Mouse (Mus musculus): ENCODE results near the gene Lsm6. TPM values are rescaled to one million over a fixed set of nuclear protein-coding genes. Genes with fewer than 3 reads are reported as not detected.

The Lsm6 gene
- polyA plus RNA-seq (2015; fragmentation: Nextera tagmentation; extraction: Ambion mirVana), result 116 and 123 TPM in 2 replicates

- ATAC-seq (ENCODE audit: low FRiP score, low TSS enrichment) (peak; percentile 93), DNase-seq (ENCODE audit: low spot score) (peak; percentile 98)
- peak within 1 kb of the TSS; percentile 55 for H3K4me2 ChIP-seq (replicated peaks; ENCODE audit: low read depth)
- H3K4me3 ChIP-seq (ENCODE audit: low read depth, low read length), result peak within 1 kb of the TSS; percentile 73
- H3K27ac ChIP-seq (replicated peaks), result peak within 1 kb of the TSS; percentile 96
- peak within 1 kb of the TSS; percentile 83 for H3K9ac ChIP-seq (ENCODE audit: low read length)
- no peaks in the 10 kb centered on the region for H3K36me3 ChIP-seq (ENCODE audit: control insufficient read depth, insufficient read depth, low read length)
- H3K4me1 ChIP-seq (replicated peaks; ENCODE audit: control insufficient read depth, insufficient read depth), result peaks cover 2% of the 10 kb centered on the region; the same call in 1 of the 2 replicates
- under 1% methylated on average over 63 of the region's 70 CpGs for whole genome bisulfite sequencing
- no peak for TF ChIP-seq CTCF (IDR thresholded peaks at IDR 0.05; ENCODE audit: low read depth)
- TF ChIP-seq EP300 (optimal IDR thresholded peaks at IDR 0.05), result no peak
- H3K9me3 ChIP-seq (ENCODE audit: control insufficient read depth, low read length), result no peaks in the 10 kb centered on the region
- no peaks in the 10 kb centered on the region for H3K27me3 ChIP-seq (ENCODE audit: control insufficient read depth, insufficient read depth, low read length)
Measured at GRCm38 (mm10) chr8:78820673-78821310, at the start of gene Lsm6. Gene Lsm6 (minus strand): TSS chr8:78821140.

GRCm38 (mm10) chr8:78867036-78867435 lies 46.1 kb upstream of the Lsm6 start:
- no peak overlapping the region for H3K4me2 ChIP-seq (replicated peaks; ENCODE audit: low read depth)
- no peak overlapping the region for H3K27ac ChIP-seq (replicated peaks)
- H3K9ac ChIP-seq (ENCODE audit: low read length), result no peak overlapping the region
- H3K4me3 ChIP-seq (ENCODE audit: low read depth, low read length), result no peak overlapping the region
- WGBS, result 81% methylated on average over 2 of the region's 2 CpGs
- ATAC-seq (ENCODE audit: low FRiP score, low TSS enrichment) (no peak), DNase-seq (ENCODE audit: low spot score) (no peak)
- TF ChIP-seq CTCF (IDR thresholded peaks at IDR 0.05; ENCODE audit: low read depth) (no peak), EP300 (optimal IDR thresholded peaks at IDR 0.05) (no peak)
- no peaks in the 10 kb centered on the region for H3K4me1 ChIP-seq (replicated peaks; ENCODE audit: control insufficient read depth, insufficient read depth)
- H3K9me3 ChIP-seq (ENCODE audit: control insufficient read depth, low read length), result no peaks in the 10 kb centered on the region
- H3K36me3 ChIP-seq (ENCODE audit: control insufficient read depth, insufficient read depth, low read length), result no peaks in the 10 kb centered on the region
- no peaks in the 10 kb centered on the region for H3K27me3 ChIP-seq (ENCODE audit: control insufficient read depth, insufficient read depth, low read length)

- Histone ChIP-seq H3K9ac (ENCODE audit: low read length) (no peak overlapping the region), H3K4me3 (ENCODE audit: low read depth, low read length) (no peak overlapping the region), H3K27me3 (ENCODE audit: control insufficient read depth, insufficient read depth, low read length) (no peaks in the 10 kb centered on the region), H3K4me2 (replicated peaks; ENCODE audit: low read depth) (no peak overlapping the region), H3K9me3 (ENCODE audit: control insufficient read depth, low read length) (no peaks in the 10 kb centered on the region), H3K27ac (replicated peaks) (no peak overlapping the region), H3K4me1 (replicated peaks; ENCODE audit: control insufficient read depth, insufficient read depth) (no peaks in the 10 kb centered on the region), H3K36me3 (ENCODE audit: control insufficient read depth, insufficient read depth, low read length) (no peaks in the 10 kb centered on the region)
- no peak for TF ChIP-seq CTCF (IDR thresholded peaks at IDR 0.05; ENCODE audit: low read depth)
- TF ChIP-seq EP300 (optimal IDR thresholded peaks at IDR 0.05), result no peak
- 76% methylated on average over 1 of the region's 1 CpGs for WGBS
- DNase-seq (ENCODE audit: low spot score), result no peak
- ATAC-seq (ENCODE audit: low FRiP score, low TSS enrichment), result no peak
Measured at GRCm38 (mm10) chr8:78863001-78863400, 42.1 kb upstream of the Lsm6 start.

GRCm38 (mm10) chr8:78862046-78862445 lies 41.1 kb upstream of the Lsm6 start:
- TF ChIP-seq EP300 (optimal IDR thresholded peaks at IDR 0.05) (no peak), CTCF (IDR thresholded peaks at IDR 0.05; ENCODE audit: low read depth) (no peak)
- 56% methylated on average over 9 of the region's 9 CpGs for WGBS
- DNase-seq (ENCODE audit: low spot score) (no peak), ATAC-seq (ENCODE audit: low FRiP score, low TSS enrichment) (no peak)
- H3K9ac ChIP-seq (ENCODE audit: low read length), result no peak overlapping the region
- no peak overlapping the region for H3K27ac ChIP-seq (replicated peaks)
- no peak overlapping the region for H3K4me3 ChIP-seq (ENCODE audit: low read depth, low read length)
- H3K27me3 ChIP-seq (ENCODE audit: control insufficient read depth, insufficient read depth, low read length), result no peaks in the 10 kb centered on the region
- no peaks in the 10 kb centered on the region for H3K4me1 ChIP-seq (replicated peaks; ENCODE audit: control insufficient read depth, insufficient read depth)
- H3K9me3 ChIP-seq (ENCODE audit: control insufficient read depth, low read length), result no peaks in the 10 kb centered on the region
- no peaks in the 10 kb centered on the region for H3K36me3 ChIP-seq (ENCODE audit: control insufficient read depth, insufficient read depth, low read length)
- H3K4me2 ChIP-seq (replicated peaks; ENCODE audit: low read depth), result no peak overlapping the region

GRCm38 (mm10) chr8:78860789-78861188 lies 39.8 kb upstream of the Lsm6 start:
- no peak for DNase-seq (ENCODE audit: low spot score)
- no peak overlapping the region for H3K9ac ChIP-seq (ENCODE audit: low read length)
- H3K4me2 ChIP-seq (replicated peaks; ENCODE audit: low read depth), result no peak overlapping the region
- H3K4me1 ChIP-seq (replicated peaks; ENCODE audit: control insufficient read depth, insufficient read depth), result no peaks in the 10 kb centered on the region
- WGBS, result 50% methylated on average over 5 of the region's 5 CpGs
- no peaks in the 10 kb centered on the region for H3K36me3 ChIP-seq (ENCODE audit: control insufficient read depth, insufficient read depth, low read length)
- no peak overlapping the region for H3K27ac ChIP-seq (replicated peaks)
- no peak for ATAC-seq (ENCODE audit: low FRiP score, low TSS enrichment)
- no peaks in the 10 kb centered on the region for H3K27me3 ChIP-seq (ENCODE audit: control insufficient read depth, insufficient read depth, low read length)
- no peak overlapping the region for H3K4me3 ChIP-seq (ENCODE audit: low read depth, low read length)
- no peak for TF ChIP-seq EP300 (optimal IDR thresholded peaks at IDR 0.05)
- TF ChIP-seq CTCF (IDR thresholded peaks at IDR 0.05; ENCODE audit: low read depth), result no peak
- H3K9me3 ChIP-seq (ENCODE audit: control insufficient read depth, low read length), result no peaks in the 10 kb centered on the region

GRCm38 (mm10) chr8:78857421-78857820 lies 36.5 kb upstream of the Lsm6 start:
- no peak for ATAC-seq (ENCODE audit: low FRiP score, low TSS enrichment)
- H3K9me3 ChIP-seq (ENCODE audit: control insufficient read depth, low read length), result no peaks in the 10 kb centered on the region
- no peak overlapping the region for H3K9ac ChIP-seq (ENCODE audit: low read length)
- H3K4me3 ChIP-seq (ENCODE audit: low read depth, low read length), result no peak overlapping the region
- no peak overlapping the region for H3K27ac ChIP-seq (replicated peaks)
- DNase-seq (ENCODE audit: low spot score), result no peak
- no peak overlapping the region for H3K4me2 ChIP-seq (replicated peaks; ENCODE audit: low read depth)
- no peaks in the 10 kb centered on the region for H3K36me3 ChIP-seq (ENCODE audit: control insufficient read depth, insufficient read depth, low read length)
- H3K4me1 ChIP-seq (replicated peaks; ENCODE audit: control insufficient read depth, insufficient read depth), result no peaks in the 10 kb centered on the region
- TF ChIP-seq EP300 (optimal IDR thresholded peaks at IDR 0.05), result no peak
- H3K27me3 ChIP-seq (ENCODE audit: control insufficient read depth, insufficient read depth, low read length), result no peaks in the 10 kb centered on the region
- WGBS, result 88% methylated on average over 7 of the region's 7 CpGs
